Mouse (Mus musculus) lung, postnatal 10 days (tissue): Measurements from ENCODE around the gene Rere.

Experiments used
- DNase-seq: peaks from one replicate; pipeline ENCODE4 v3.0.0; 2021

Gene Rere

DNA sequence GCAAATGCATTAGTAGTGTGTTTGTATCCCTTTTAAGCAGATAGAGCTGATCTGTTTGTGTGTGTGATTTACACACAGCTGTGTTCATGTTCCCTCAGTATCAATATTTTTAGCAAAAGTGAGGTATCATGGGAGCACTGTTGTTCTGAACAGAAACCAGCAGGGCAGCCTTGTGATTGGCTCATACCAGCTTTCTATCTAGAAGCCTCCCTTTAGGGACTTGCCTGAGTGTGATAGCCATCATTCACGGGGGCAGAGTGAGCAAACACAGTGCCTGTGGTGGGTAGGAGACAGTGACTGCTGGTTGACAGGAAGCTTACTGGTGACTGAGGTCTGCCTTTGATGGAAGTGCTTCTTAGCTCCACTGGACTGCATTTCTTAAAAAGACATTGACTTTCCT lies 276.5 kb downstream of the Rere start:
- no peak for DNase-seq

GRCm38 (mm10) chr4:150559514-150559913 lies 278.1 kb downstream of the Rere start:
- no peak for DNase-seq

DNA sequence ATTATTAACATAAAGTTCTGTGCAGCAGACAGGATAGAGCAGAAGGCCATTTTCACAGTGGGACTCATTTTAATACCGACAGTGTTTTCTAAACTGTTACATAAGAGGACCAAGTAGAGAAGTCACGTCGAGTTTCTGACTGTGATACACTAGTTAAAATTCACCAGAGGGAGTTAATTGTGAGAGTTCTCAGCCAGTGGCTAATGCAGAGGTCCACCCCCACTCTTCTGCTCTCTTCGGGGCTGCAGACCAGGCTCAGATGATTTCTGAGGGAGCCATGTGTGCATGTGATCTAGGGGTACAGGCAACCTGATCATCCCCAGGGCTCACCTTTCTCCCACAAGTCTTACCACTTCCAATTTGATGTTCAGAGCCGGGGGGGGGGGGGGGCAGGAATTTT lies 281.8 kb downstream of the Rere start:
- no peak for DNase-seq

- no peak for DNase-seq
These were observed 284.7 kb downstream of the Rere start for GRCm38 (mm10) chr4:150566193-150566592.

- DNase-seq = peak; percentile 47
These were observed 287.1 kb downstream of the Rere start for GRCm38 (mm10) chr4:150568318-150569134.

- DNase-seq = peak; percentile 85
These were observed 287.8 kb downstream of the Rere start for GRCm38 (mm10) chr4:150569135-150569833.

- DNase-seq = peak; percentile 68
These were observed 288.6 kb downstream of the Rere start for GRCm38 (mm10) chr4:150569834-150570571.

- DNase-seq = no peak
These were observed 289.3 kb downstream of the Rere start for GRCm38 (mm10) chr4:150570793-150571192.

- no peak for DNase-seq
These were observed 290.8 kb downstream of the Rere start for GRCm38 (mm10) chr4:150572104-150572691.

GRCm38 (mm10) chr4:150572938-150573337 lies 291.5 kb downstream of the Rere start:
- DNase-seq = no peak

DNA sequence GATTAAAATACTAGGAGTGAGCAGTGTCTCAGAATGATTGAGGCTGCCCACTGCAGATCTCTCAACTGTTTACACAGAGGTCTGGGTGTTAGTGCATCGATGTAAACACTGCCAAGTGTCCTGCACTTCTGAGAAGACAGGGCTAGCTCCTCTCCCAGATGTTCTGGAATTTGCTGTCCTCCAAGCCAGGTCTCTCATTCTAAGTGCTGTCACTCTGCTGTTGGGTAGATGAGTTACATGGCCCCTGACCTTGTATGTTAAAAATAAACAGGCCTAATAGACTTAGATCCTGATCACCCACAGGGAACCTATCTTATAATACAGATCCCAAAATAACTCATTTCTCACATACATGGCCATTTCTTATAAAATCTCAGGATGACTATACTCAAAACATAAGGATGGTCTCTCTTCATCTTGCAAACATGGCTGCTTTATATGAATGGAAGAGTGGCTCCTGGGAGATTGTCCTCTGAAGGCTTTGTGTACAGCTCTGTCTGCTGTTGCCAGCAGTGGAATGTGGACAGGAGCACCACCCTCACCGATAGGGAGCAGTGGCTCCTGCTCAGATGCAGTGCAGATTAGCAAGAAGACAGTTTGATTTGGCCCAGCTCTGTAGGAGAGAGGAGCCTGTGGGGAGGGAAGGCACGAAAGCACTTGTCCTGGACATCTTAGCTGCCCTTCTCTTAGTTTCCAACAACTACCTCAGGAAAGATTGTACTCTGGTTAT lies 294.1 kb downstream of the Rere start:
- no peak for DNase-seq

DNA sequence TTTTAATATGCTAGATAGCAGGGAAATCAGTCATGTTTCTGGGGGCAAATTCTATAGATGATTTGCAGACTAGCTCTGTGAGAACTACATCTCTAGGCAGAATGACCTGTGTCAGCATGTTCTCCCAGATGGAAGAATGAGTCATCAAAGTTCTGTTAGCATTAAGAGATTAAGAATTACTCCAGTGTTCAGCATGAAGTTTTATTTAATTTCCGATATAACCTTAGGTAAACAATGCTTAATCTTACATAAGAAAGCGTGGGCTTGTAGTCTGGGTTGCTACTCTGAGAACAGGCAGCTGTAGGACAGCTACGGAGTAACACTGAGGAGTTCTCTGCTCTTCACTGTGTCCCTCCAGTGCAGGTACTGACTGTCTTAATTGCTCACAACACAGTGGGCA lies 294.9 kb downstream of the Rere start:
- DNase-seq = no peak

DNA sequence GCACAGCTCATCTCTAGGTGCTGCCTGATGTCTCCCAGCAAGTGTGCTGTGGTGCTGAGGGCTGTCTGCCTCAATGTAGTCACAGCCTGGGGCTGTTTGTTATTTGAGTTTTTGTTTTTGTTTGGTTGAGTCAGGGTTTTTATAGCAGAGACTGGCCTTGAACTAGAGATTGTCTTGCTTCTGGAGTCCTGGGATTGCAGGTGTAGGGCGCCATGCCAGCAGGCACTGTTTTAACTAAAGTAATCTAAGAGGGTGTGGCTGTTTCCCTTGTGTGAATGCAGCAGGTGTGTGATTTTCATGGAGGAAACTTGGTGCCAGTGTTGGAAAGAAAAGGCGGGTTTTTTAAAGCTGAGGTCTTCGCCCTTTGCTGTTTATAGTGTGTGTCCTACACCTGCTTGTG lies 296.6 kb downstream of the Rere start:
- DNase-seq = no peak

DNA sequence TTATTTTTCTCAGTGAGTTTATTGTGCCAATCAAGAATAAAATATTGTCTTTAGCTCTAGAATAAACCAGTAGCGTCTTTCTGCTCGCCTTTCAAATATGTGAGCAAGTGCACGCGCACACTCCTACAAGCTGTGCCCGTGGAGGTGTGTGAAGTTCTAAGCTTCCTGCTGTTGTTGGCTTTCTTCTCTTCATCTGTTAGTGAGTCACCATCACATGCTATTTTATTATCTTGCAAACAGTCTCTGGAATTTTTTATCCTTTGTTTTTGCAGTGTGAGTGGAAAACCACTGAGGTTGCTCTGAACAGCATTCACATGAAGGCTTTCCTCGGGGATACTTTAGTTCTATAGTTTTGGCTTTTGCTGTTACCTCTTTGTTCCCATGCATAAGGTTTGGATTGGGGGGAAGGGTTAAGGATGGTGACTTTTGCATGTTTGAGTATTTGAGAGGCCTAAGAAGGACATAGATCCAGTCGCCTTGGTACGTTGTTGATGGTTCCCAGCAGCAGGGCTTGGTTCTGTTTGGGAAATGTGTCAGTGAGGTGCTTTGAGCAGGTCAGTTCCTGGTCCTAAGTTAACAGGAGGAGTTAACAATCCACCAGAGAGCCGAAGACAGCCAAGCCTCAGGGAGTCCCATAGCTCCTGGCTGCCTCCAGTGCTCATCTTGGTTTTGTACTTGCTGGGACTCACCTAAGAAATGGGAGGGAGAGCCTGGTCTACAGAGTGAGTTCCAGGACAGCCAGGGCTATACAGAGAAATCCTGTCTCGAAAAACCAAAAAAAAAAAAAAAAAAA lies 300.7 kb downstream of the Rere start:
- no peak for DNase-seq

- peak; percentile 89 for DNase-seq
These were observed 301.7 kb downstream of the Rere start for GRCm38 (mm10) chr4:150582966-150583776.

- DNase-seq = peak; percentile 62
These were observed 302.3 kb downstream of the Rere start for GRCm38 (mm10) chr4:150583777-150584135.

- no peak for DNase-seq
These were observed 304.4 kb downstream of the Rere start for GRCm38 (mm10) chr4:150585800-150586199.

- DNase-seq = no peak
These were observed 304.8 kb downstream of the Rere start for GRCm38 (mm10) chr4:150586275-150586674.

DNA sequence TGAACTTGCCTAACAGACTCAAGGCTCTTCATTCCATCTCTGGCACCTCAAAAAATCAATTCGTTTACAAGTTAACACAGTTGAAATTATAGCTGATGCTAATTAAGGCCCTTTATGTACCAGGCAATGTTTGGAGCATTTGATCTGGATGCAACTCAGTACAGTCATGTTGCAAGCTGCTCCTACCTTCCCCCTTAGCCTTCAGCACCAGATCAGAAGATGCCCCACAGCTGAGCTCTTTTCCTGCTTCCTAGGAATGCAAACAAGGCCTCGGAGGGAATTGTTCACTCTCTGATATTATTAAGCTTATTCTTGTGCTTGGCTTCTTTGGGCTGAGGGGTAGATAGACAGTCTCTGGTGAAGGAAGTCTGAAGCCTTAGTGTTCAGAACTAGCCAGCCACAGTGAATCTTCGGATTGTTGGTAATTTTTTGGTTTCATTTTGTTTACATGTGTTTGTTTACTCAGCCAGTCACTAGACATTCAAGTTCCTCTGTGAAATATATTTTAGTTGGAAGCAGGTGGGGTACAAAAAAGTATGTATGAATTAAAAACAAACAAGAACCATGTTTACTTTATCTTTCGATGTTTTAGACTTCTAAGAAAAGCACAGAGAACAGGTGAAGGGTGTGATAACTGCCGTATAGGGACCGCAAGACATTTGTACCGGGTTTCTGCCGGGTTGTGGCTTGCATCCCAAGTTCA lies 306.3 kb downstream of the Rere start:
- no peak for DNase-seq

DNA sequence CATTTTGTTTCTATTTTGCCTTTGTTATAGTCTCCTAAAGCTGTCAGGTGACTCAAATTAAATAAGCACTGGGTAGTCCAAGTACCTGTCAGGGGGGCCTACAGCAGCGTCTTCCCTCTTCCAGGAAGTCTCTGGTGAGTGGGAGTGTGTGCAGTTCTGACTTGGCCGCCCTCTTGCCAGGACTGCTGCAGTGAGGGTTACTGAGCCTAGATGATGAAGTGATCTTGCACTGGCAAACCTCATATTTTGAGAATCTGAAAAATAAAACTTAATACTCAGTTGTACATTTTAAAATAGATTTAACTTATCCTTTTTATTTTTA lies 306.8 kb downstream of the Rere start:
- no peak for DNase-seq
